Mouse (Mus musculus): ENCODE measurements around the gene Ift52. TPM values are rescaled to one million over a fixed set of nuclear protein-coding genes. Genes with fewer than 3 reads are reported as not detected.

Gene Ift52
- polyA plus RNA-seq, 1 experiment from 2014 or later = 38.0 TPM

DNA sequence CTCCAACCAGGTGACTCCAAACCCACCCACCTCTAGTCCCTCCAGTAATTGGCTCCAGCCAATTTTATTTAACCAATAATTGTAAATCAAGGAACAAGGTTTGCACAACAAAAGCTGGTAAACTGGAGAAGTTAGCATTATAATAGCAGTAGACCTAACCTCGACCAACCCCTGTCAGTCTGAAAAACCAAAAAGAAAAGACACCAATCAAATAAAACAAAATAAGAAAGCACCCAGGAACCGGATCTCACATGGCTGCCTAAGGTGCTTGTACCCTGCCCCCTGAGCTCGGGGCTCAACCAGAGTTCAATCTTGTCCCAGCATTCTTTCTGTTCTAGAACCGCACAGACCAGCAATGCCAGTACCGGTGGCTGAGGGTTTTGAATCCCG, 45.0 kb downstream of the Ift52 start:
- Histone ChIP-seq H3K4me1 (replicated peaks; ENCODE audit: control insufficient read depth, insufficient read depth, low read length) (no peaks in the 10 kb centered on the region), H3K4me2 (ENCODE audit: low read length) (no peak overlapping the region), H3K9ac (replicated peaks; ENCODE audit: low read depth, low read length) (no peak overlapping the region), H3K9me3 (ENCODE audit: control insufficient read depth, low read length) (no peaks in the 10 kb centered on the region), H3K4me3 (replicated peaks; ENCODE audit: low read length) (no peak overlapping the region), H3K27ac (ENCODE audit: low read length) (no peak overlapping the region), H3K36me3 (ENCODE audit: control insufficient read depth, insufficient read depth) (no peaks in the 10 kb centered on the region), H3K27me3 (replicated peaks; ENCODE audit: control insufficient read depth, insufficient read depth, low read length) (no peaks in the 10 kb centered on the region)
- no peak for ATAC-seq
- 63% methylated on average over 6 of the region's 6 CpGs for WGBS

DNA sequence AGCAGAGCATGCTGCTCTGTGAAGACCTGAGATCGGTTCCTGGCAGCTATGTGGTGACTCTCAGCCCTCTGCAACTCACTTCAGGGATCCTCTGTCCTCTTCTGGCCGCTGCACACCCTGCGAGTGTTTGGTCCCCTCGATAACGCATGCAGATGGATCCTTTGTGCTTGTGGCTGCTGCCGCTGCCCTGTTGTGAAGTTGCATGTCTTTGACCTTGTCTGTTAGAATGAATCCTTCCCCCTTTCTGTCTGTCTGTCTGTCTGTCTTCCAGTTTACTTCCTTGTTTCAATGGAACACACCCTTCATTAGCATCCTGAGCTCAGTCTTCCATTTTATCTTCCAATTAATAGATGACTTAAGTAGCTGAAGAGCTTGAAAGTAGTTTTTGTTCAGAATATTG, 49.2 kb downstream of the Ift52 start:
- Histone ChIP-seq H3K36me3 (ENCODE audit: control insufficient read depth, insufficient read depth) (no peaks in the 10 kb centered on the region), H3K27ac (ENCODE audit: low read length) (no peak overlapping the region), H3K9me3 (ENCODE audit: control insufficient read depth, low read length) (no peaks in the 10 kb centered on the region), H3K4me3 (replicated peaks; ENCODE audit: low read length) (no peak overlapping the region), H3K4me1 (replicated peaks; ENCODE audit: control insufficient read depth, insufficient read depth, low read length) (no peaks in the 10 kb centered on the region), H3K4me2 (ENCODE audit: low read length) (no peak overlapping the region), H3K9ac (replicated peaks; ENCODE audit: low read depth, low read length) (no peak overlapping the region), H3K27me3 (replicated peaks; ENCODE audit: control insufficient read depth, insufficient read depth, low read length) (no peaks in the 10 kb centered on the region)
- WGBS = 89% methylated on average over 6 of the region's 6 CpGs
- ATAC-seq = no peak

DNA sequence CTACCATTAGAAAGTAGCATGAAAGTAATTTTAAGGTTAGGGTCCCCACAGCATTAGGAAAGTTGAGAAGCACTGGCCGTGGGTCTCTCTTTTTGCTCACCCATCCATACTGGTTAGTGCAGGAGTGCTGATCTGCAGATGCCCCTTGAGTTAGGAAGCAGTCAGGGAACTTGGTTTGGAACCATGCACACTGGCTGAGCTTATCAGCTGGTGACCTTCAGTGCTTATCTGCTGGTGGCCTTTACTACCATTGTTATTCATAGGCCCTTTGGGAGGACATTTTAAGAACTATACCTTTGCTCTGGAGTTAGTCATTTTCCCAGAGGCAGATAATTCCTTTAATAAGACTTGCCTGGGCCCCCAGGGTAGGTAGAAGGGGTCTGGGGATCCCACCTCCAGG, 50.1 kb downstream of the Ift52 start:
- no peak overlapping the region for H3K4me2 ChIP-seq (ENCODE audit: low read length)
- no peaks in the 10 kb centered on the region for H3K4me1 ChIP-seq (replicated peaks; ENCODE audit: control insufficient read depth, insufficient read depth, low read length)
- 90% methylated on average over 1 of the region's 1 CpGs for WGBS
- ATAC-seq = no peak
- no peaks in the 10 kb centered on the region for H3K9me3 ChIP-seq (ENCODE audit: control insufficient read depth, low read length)
- H3K27ac ChIP-seq (ENCODE audit: low read length) = no peak overlapping the region
- H3K36me3 ChIP-seq (ENCODE audit: control insufficient read depth, insufficient read depth) = no peaks in the 10 kb centered on the region
- no peaks in the 10 kb centered on the region for H3K27me3 ChIP-seq (replicated peaks; ENCODE audit: control insufficient read depth, insufficient read depth, low read length)
- no peak overlapping the region for H3K4me3 ChIP-seq (replicated peaks; ENCODE audit: low read length)
- no peak overlapping the region for H3K9ac ChIP-seq (replicated peaks; ENCODE audit: low read depth, low read length)

DNA sequence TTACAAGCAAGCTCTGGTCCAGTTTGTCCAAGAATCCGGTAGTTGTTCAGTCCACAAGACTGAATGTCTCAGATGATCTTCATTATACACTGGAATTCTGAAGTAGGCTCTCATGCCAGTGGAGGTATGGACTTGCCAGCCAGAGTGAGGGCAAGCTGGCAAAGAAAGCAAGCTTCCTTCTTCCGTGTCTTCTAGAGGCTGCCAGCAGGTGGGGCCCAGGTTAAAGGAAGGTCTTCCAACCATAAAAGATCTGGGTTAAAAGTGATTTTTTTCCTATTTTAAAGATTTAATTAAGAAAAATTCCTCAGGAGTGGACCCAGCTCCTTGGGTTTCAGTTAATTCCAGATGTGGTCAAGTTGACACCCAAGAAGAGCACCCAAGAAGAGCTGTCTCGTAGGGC, 53.1 kb downstream of the Ift52 start:
- 82% methylated on average over 3 of the region's 3 CpGs for WGBS
- no peak for ATAC-seq
- Histone ChIP-seq H3K27me3 (replicated peaks; ENCODE audit: control insufficient read depth, insufficient read depth, low read length) (no peaks in the 10 kb centered on the region), H3K4me2 (ENCODE audit: low read length) (no peak overlapping the region), H3K9ac (replicated peaks; ENCODE audit: low read depth, low read length) (no peak overlapping the region), H3K4me1 (replicated peaks; ENCODE audit: control insufficient read depth, insufficient read depth, low read length) (no peaks in the 10 kb centered on the region), H3K36me3 (ENCODE audit: control insufficient read depth, insufficient read depth) (no peaks in the 10 kb centered on the region), H3K9me3 (ENCODE audit: control insufficient read depth, low read length) (no peaks in the 10 kb centered on the region), H3K4me3 (replicated peaks; ENCODE audit: low read length) (no peak overlapping the region), H3K27ac (ENCODE audit: low read length) (no peak overlapping the region)

DNA sequence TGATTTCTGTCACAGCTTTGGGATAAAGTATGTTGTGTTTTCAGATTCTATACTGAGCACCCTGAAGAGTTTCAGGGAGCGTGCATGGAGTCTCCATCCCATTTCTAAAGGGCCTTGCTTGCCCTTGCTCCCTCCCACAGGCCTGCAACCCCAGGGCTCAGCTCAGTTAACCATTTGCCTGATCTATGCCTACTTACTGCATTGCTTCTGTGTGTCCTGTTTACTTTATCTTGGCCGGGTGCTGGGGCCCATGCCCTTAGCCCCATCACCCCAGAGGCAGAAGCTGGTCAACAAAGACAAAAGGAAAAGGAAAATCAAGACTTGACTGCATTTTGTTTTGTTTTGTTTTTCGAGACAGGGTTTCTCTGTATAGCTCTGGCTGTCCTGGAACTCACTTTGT, 54.4 kb downstream of the Ift52 start:
- Histone ChIP-seq H3K9me3 (ENCODE audit: control insufficient read depth, low read length) (no peaks in the 10 kb centered on the region), H3K27me3 (replicated peaks; ENCODE audit: control insufficient read depth, insufficient read depth, low read length) (no peaks in the 10 kb centered on the region), H3K27ac (ENCODE audit: low read length) (no peak overlapping the region), H3K4me2 (ENCODE audit: low read length) (no peak overlapping the region), H3K4me1 (replicated peaks; ENCODE audit: control insufficient read depth, insufficient read depth, low read length) (no peaks in the 10 kb centered on the region), H3K4me3 (replicated peaks; ENCODE audit: low read length) (no peak overlapping the region), H3K36me3 (ENCODE audit: control insufficient read depth, insufficient read depth) (no peaks in the 10 kb centered on the region), H3K9ac (replicated peaks; ENCODE audit: low read depth, low read length) (no peak overlapping the region)
- ATAC-seq = no peak
- 96% methylated on average over 3 of the region's 3 CpGs for WGBS

DNA sequence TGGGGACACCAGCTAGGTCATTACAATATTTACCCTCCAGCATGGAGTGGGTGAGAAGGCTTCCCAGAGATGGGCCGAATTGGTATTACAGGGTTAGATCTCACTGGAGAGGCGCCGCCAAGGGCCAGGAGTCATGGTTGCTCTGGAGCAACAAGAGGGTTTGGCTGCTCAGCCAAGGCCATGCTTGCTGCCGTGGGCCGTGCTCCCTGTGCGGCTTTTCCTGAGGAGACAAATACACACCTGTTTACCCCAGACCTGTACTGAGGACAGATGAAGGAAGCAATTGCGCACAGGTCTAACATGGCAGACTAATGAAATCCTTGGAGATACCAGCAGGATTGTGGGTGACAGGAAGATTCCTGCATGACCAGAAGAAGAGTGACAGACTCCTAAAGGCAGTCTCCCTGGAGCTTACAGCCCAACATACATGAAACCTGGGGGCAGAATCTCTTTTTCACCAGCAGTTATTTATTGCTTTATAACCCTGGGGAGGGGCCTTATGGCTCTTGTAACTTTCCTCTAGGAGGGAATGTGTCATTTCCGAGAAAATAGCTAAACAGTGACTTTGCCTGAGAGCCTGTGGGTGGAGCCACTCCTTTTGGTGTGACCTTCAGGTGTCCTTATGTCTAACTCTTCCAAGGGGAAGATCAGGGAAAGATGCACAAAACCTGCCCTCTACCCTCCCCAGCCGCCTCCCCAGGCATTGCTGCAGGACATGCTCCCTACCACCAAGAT, 56.0 kb downstream of the Ift52 start:
- H3K4me3 ChIP-seq (replicated peaks; ENCODE audit: low read length) = no peak overlapping the region
- no peak overlapping the region for H3K9ac ChIP-seq (replicated peaks; ENCODE audit: low read depth, low read length)
- WGBS = 99% methylated on average over 9 of the region's 9 CpGs
- no peak for ATAC-seq
- H3K9me3 ChIP-seq (ENCODE audit: control insufficient read depth, low read length) = no peaks in the 10 kb centered on the region
- H3K4me2 ChIP-seq (ENCODE audit: low read length) = no peak overlapping the region
- H3K27me3 ChIP-seq (replicated peaks; ENCODE audit: control insufficient read depth, insufficient read depth, low read length) = no peaks in the 10 kb centered on the region
- H3K4me1 ChIP-seq (replicated peaks; ENCODE audit: control insufficient read depth, insufficient read depth, low read length) = no peaks in the 10 kb centered on the region
- no peak overlapping the region for H3K27ac ChIP-seq (ENCODE audit: low read length)
- no peaks in the 10 kb centered on the region for H3K36me3 ChIP-seq (ENCODE audit: control insufficient read depth, insufficient read depth)

DNA sequence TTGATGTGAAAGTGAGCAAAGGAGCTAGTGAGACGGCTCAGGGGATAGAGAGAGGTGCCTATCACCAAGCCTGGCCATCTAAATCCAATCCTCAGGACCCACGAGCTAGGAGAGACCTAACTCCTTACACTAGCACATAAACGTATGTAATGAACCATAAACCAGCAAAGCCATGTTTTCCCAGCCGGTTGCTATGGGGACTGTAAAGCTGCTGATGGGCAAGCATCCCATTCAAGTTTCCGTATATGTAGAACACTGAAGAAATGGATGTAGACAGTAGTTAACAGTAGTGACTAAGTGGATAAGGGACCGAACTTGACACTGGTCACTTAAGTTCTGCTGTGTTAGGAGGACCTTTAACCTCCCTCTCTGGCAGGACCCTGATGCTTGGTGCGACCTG, 56.9 kb downstream of the Ift52 start:
- WGBS = 79% methylated on average over 7 of the region's 7 CpGs
- no peak overlapping the region for H3K4me2 ChIP-seq (ENCODE audit: low read length)
- no peak overlapping the region for H3K9ac ChIP-seq (replicated peaks; ENCODE audit: low read depth, low read length)
- H3K4me1 ChIP-seq (replicated peaks; ENCODE audit: control insufficient read depth, insufficient read depth, low read length) = no peaks in the 10 kb centered on the region
- H3K36me3 ChIP-seq (ENCODE audit: control insufficient read depth, insufficient read depth) = no peaks in the 10 kb centered on the region
- H3K9me3 ChIP-seq (ENCODE audit: control insufficient read depth, low read length) = no peaks in the 10 kb centered on the region
- ATAC-seq = no peak
- no peak overlapping the region for H3K4me3 ChIP-seq (replicated peaks; ENCODE audit: low read length)
- H3K27ac ChIP-seq (ENCODE audit: low read length) = no peak overlapping the region
- no peaks in the 10 kb centered on the region for H3K27me3 ChIP-seq (replicated peaks; ENCODE audit: control insufficient read depth, insufficient read depth, low read length)

DNA sequence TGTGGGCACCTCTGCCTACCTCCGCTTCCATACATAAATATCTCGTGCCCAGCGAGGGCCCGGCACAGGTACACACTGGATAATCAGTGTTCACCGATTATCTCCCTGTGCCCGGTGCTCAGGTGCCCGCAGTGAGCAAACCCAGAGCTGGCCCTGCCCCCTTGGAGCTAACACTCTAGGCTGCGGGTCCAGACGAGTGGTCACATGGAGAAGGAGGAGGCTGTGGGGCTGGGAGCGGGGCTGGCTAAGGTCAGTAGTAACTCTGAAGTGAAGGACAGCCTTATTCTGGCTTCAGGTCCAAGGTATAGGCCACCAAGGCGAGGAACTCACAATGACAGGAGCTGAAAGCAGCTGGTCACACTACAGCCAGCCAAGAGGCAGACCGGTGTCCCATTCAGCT, 57.7 kb downstream of the Ift52 start:
- no peak for ATAC-seq
- 90% methylated on average over 12 of the region's 12 CpGs for WGBS
- Histone ChIP-seq H3K9me3 (ENCODE audit: control insufficient read depth, low read length) (no peaks in the 10 kb centered on the region), H3K4me3 (replicated peaks; ENCODE audit: low read length) (no peak overlapping the region), H3K4me2 (ENCODE audit: low read length) (no peak overlapping the region), H3K36me3 (ENCODE audit: control insufficient read depth, insufficient read depth) (no peaks in the 10 kb centered on the region), H3K4me1 (replicated peaks; ENCODE audit: control insufficient read depth, insufficient read depth, low read length) (no peaks in the 10 kb centered on the region), H3K9ac (replicated peaks; ENCODE audit: low read depth, low read length) (no peak overlapping the region), H3K27me3 (replicated peaks; ENCODE audit: control insufficient read depth, insufficient read depth, low read length) (no peaks in the 10 kb centered on the region), H3K27ac (ENCODE audit: low read length) (no peak overlapping the region)

DNA sequence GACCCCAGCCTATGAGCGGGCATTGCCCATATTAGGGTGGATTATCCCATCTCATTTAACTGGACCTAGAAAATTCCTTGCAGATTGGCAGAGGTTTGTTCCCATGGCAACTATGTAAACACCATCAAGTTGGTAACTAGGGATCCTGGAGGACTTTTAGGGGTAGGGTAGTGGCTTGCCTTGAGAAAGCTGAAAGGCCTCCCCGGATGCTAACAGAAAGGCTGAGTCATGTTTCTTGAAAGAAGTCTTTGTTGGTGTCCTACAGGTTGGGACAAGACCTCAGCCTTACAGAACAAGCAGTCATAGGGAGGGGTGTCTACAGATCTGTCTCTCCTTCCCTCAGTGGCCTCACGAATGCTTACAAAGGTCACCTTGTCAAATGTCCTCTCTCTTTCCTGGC, 58.1 kb downstream of the Ift52 start:
- WGBS = 72% methylated on average over 3 of the region's 3 CpGs
- Histone ChIP-seq H3K9ac (replicated peaks; ENCODE audit: low read depth, low read length) (no peak overlapping the region), H3K9me3 (ENCODE audit: control insufficient read depth, low read length) (no peaks in the 10 kb centered on the region), H3K36me3 (ENCODE audit: control insufficient read depth, insufficient read depth) (no peaks in the 10 kb centered on the region), H3K4me2 (ENCODE audit: low read length) (no peak overlapping the region), H3K27me3 (replicated peaks; ENCODE audit: control insufficient read depth, insufficient read depth, low read length) (no peaks in the 10 kb centered on the region), H3K4me1 (replicated peaks; ENCODE audit: control insufficient read depth, insufficient read depth, low read length) (no peaks in the 10 kb centered on the region), H3K4me3 (replicated peaks; ENCODE audit: low read length) (no peak overlapping the region), H3K27ac (ENCODE audit: low read length) (no peak overlapping the region)
- ATAC-seq = no peak

DNA sequence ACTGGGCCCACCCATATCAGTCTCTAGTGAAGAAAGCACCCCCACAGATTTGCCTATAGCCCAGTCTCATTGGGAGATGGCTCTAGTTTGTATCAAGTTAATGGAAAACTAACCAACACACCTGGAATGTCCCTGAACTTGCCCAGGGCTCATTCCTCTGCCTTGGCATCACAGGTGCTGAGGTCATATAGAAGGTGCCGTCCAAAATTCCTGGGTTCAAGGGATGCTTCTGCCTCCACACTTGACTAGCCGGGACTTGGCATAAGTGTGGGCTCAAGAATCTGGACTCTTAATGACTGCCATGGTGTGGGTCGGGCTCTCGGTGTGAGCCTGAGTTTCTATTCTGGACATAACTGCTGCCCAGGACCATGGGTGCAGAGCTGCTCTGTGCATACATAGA, 61.9 kb downstream of the Ift52 start:
- no peaks in the 10 kb centered on the region for H3K27me3 ChIP-seq (replicated peaks; ENCODE audit: control insufficient read depth, insufficient read depth, low read length)
- no peak overlapping the region for H3K4me3 ChIP-seq (replicated peaks; ENCODE audit: low read length)
- H3K9ac ChIP-seq (replicated peaks; ENCODE audit: low read depth, low read length) = no peak overlapping the region
- no peaks in the 10 kb centered on the region for H3K4me1 ChIP-seq (replicated peaks; ENCODE audit: control insufficient read depth, insufficient read depth, low read length)
- 98% methylated on average over 4 of the region's 4 CpGs for WGBS
- no peaks in the 10 kb centered on the region for H3K9me3 ChIP-seq (ENCODE audit: control insufficient read depth, low read length)
- no peak overlapping the region for H3K4me2 ChIP-seq (ENCODE audit: low read length)
- no peak overlapping the region for H3K27ac ChIP-seq (ENCODE audit: low read length)
- ATAC-seq = no peak
- H3K36me3 ChIP-seq (ENCODE audit: control insufficient read depth, insufficient read depth) = no peaks in the 10 kb centered on the region
